Mouse (Mus musculus) naive thymus-derived CD4-positive, alpha-beta T cell, adult 2 months (primary cell): ENCODE measurements around the gene Fig4.
A peak's percentile ranks its signal among the peaks of the same experiment; 100 is the strongest.

Source experiments
- DNase-seq: peaks from one replicate; pipeline ENCODE4 v3.0.0-alpha.2; 2011; ENCODE audit warnings: low read depth

Gene Fig4

GRCm38 (mm10) chr10:41260243-41261006 lies 42.6 kb downstream of the Fig4 start:
- DNase-seq, result no peak

GRCm38 (mm10) chr10:41250749-41251065 lies 52.4 kb downstream of the Fig4 start:
- no peak for DNase-seq

GRCm38 (mm10) chr10:41250045-41250748 lies 52.9 kb downstream of the Fig4 start:
- no peak for DNase-seq

- DNase-seq, result no peak
These were observed 53.9 kb downstream of the Fig4 start for GRCm38 (mm10) chr10:41249006-41249659.

DNA sequence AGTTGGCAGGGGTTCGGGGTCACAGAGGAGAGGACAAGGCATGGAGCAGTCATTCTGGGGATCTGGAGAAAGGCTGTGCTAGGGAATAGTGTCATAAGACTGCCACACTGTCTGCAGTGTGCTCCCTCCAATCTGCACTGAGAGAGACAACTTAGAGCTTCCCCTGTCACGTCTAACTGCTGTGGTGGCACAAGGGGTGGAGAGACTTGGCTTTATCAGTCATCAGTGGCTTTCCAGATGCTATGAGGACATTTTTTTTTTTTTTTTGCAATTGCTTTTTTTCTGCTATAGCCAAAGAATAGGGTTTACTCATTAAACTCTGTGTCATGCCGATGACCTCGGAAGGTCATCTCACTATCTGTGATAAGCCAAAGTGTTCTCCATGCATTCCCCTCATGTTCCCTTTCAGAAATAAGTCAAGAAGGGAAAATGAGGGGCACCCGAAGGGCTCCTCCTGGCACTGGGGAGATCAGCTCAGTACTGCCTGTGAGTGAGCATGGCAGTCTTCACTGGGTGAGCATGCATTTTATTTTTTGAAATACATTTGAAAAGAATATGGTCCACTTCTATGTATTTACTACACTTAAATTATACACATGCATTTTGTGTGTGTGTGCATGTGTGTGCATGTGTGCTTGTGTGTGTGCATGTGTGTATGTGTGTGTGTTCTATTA lies 55.1 kb downstream of the Fig4 start:
- no peak for DNase-seq

GRCm38 (mm10) chr10:41246111-41246510 lies 56.9 kb downstream of the Fig4 start:
- no peak for DNase-seq

DNA sequence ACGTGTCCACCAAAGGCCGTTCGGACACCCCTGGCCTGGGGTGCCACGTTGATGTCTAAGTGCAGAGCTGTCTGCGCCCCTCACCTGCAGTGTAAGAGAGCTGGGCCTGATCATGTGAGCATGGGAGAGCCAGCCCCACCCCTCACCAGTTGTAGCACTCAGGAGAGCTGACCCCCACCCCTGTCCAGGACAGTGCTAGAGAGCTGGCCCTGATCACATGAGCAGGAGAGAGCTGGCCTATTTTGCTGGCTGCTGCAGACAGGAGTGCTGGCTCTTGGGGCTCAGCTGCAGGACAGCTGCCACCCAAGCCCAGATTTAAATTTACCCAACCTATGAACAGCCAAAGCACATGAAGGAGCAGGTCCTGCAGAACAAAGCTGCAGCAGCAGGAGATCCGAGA lies 57.6 kb downstream of the Fig4 start:
- no peak for DNase-seq

- DNase-seq, result no peak
These were observed 58.0 kb downstream of the Fig4 start for GRCm38 (mm10) chr10:41245028-41245427.

- DNase-seq, result no peak
These were observed 59.1 kb downstream of the Fig4 start for GRCm38 (mm10) chr10:41243930-41244329.

DNA sequence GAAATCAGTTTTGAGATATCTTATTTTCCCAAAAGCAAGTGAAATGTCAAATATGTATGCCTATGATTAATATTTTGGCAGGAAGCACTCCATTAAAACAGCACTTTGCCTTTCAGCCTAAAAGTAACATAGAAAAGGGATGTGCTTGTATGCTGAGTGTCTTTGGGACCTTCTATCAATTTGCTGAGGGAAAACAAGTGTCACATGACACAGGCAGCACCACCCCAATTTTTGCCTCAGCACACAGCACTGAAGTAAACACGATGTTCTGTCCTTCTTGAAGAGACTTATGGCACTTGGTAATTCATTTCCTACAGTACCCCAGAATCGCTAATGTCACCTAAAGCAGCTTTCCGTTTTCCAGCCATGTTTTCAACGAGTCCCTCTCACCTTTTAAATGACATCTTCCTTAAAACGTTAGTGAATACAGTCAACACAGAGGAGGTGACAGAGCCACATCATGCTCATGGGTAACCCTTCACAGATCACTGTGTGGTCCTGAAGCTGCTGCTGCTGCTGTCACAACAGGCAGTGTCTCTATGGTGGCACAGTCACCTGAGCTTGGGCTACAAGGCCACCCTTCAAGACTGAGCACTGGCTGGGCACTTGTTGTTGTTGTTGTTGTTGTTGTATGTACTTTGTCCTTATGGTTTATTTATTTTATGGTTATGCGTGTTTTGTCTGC lies 61.4 kb downstream of the Fig4 start:
- DNase-seq, result no peak

DNA sequence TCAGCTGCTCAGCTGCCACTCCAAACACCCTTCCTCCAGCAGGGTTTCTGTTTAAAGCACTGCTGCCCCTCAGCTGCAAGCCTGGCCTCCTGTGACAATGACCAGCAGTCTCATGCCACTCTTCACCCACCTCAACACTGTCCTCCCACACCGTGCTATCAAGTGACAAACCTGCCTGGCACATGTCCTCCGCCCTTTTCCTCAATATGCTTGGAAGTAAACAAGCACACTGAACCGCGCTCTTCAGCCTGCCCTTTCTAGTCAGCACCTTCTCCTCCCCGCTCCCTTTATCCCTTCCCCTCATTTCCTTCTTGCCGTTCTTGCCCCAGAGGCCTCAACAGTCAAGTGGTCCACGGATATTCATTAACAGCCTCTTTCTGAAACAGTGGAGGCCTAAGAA lies 62.0 kb downstream of the Fig4 start:
- no peak for DNase-seq

DNA sequence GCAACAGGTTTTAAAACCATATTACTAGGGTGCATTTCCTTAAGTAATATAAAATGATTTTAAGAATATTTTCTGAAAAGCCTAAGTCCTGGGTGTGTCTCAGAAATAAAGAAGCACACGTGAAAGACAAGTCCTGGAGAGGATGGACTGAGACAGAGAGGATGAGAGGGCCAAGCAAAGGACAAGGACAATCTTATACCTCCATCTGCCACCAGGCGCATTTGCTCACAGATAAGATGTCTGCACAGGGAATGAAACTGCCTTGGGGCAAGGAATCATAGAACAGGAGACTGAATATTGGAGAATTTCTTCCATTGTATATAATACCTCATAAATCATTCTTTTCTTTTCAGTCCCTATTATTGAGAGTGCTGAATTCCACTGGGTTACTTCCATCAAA lies 67.0 kb downstream of the Fig4 start:
- DNase-seq, result no peak

DNA sequence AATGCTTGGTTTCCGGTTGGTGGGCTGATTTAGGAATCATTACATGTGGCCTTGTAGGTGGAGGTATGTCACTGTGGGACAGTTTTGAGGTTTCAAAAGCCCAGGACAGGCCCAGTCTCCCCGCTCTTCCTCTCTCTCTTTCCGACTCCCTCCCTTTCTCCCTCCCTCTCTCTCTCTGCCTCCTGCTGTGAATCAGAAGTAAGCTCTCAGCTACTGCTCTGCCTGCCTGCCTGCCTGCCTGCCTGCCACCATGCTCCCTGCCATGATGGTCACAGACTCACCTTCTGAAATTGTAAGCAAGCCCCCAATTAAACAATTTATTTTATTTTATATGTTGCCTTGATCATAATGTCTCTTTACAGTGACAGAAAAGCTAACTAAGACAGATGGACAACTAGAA lies 67.5 kb downstream of the Fig4 start:
- no peak for DNase-seq

DNA sequence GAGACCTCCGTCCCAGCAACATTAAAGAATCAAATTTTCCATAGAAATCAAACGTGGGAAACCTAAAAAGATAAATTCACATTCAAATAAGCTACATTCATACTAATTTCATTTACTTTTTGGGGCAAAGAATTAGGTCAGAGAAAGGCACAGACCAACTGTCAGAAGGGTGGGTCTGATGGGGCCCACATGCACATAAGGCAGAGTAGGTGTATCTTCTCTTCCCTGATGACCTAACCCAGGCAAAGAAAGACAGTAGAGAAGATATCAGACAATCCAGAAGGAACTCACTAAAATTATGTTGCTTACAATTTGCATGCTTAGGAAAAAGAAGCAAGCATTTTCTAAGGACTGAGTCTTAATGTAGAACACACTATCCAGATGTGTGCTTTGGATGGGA lies 67.9 kb downstream of the Fig4 start:
- DNase-seq, result no peak

GRCm38 (mm10) chr10:41234552-41234951 lies 68.5 kb downstream of the Fig4 start:
- DNase-seq, result no peak

- no peak for DNase-seq
These were observed 69.9 kb downstream of the Fig4 start for GRCm38 (mm10) chr10:41233140-41233539.

DNA sequence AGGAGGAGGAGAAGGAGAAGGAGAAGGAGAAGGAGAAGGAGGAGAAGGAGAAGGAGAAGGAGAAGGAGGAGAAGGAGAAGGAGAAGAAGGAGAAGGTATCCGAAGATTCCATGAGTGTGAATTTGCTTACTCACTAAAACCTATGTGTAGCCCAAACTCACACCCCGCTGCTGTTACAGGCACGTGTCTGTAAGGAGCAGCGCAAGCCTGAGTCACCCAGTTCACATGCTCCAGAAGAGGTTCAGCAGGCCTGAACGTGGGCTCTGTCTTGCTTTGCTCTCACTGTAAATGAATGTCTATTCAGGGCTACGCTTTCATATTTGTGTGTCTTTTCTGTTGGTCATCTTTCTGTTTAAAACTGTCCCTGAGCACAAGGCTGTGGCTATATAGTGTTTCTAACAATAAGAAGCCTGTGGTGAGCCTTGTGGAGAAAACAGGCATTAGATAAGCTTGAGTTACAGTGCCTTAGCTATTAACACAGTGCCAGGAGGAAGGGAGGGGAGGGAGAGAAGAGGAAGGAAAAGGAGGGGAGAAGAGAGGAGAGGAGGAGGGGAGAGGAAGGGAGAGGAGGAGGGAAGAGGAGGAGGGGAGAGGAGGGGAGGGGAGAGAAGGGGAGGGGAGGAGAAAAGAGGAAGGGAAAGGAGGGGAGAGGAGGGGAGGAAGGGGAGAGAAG lies 71.8 kb downstream of the Fig4 start:
- DNase-seq, result no peak

DNA sequence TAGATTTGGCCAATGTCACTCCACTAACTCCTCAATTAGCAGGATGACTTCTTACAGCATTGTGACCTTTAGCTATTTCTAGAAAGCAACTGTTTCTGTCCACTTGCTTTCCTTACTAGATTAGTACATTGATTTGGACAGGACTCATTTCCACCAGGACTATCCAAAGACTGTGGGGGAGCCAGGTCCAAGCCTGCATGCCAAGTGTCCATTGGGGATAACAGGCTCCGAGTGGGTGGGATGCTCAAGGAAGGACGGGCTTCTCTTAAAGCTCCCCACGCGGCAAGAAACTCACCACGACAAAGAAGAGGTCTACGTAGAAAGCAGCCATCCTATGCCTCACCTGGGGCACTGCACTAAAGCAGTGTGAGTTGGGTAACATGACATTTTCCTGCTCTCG lies 75.4 kb downstream of the Fig4 start:
- peak; percentile 4 for DNase-seq

- no peak for DNase-seq
These were observed 79.6 kb downstream of the Fig4 start for GRCm38 (mm10) chr10:41223499-41223898.

DNA sequence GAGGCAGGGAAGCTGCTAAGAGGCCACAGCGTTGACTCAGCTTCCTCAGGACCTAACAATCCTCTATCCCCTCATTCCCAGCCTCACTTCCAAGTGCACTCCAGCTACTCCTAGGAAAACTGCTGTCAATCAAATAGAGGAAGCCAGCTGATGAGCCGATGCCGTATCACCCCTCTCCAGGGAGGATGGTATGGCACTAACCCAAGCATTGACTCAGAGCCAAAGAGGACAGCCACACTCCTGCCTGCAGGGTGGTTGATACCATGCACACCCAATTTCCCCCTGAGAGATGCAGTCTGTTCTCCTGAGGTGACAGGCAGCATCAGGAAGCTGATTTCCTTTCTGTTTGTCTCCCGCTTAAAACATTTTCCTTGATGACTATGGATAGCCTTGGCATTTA lies 81.9 kb downstream of the Fig4 start:
- DNase-seq, result no peak

GRCm38 (mm10) chr10:41218897-41219296 lies 84.2 kb downstream of the Fig4 start:
- no peak for DNase-seq

GRCm38 (mm10) chr10:41214083-41214482 lies 89.0 kb downstream of the Fig4 start:
- no peak for DNase-seq
